Mouse (Mus musculus) T-cell, adult 2 months (primary cell): ENCODE data around the gene F2r.

Experiments used
- DNase-seq: peaks from one replicate; pipeline ENCODE4 v3.0.0; 2022; ENCODE audit warnings: low spot score

F2r gene

GRCm38 (mm10) chr13:95618309-95618712, at the start of gene F2r:
Gene F2r (minus strand): TSS chr13:95618487.
- DNase-seq = peak; percentile 86

GRCm38 (mm10) chr13:95667260-95667659, 49.0 kb upstream of the F2r start:
- no peak for DNase-seq

DNA sequence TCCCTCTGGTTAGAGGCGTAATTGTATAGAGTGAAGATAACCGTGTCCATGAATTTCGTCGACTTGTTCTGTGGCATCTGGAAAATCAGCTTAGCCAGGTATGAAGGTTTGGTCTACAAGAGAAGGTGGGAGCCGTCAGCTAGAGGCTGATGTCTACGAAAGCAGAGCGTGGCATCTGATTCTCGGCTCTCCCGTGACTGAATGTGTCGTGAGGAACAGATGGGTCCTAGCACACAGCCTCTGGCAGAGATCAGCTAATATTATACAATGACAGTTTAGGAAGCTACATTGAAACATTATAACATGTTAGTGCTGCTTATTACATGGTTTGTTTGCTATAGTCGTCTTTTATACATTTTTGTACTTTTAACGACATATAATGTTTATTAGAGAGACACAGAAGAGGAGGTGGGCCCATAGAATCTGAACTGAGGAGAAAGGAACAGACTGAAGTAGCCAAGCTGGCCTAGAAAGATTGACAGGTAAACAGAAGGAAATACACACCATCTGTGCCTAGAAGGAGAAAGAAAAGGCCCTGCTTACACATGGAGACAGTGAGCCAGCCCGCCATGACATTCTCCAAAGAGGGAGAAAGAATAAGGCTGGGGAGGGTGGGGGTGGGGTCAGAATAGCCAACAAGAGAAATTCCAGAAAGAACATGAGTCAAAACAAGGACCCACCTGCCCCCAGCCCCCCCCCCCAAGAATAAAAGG, 47.5 kb upstream of the F2r start:
- DNase-seq = no peak

GRCm38 (mm10) chr13:95663834-95664233, 45.5 kb upstream of the F2r start:
- no peak for DNase-seq

DNA sequence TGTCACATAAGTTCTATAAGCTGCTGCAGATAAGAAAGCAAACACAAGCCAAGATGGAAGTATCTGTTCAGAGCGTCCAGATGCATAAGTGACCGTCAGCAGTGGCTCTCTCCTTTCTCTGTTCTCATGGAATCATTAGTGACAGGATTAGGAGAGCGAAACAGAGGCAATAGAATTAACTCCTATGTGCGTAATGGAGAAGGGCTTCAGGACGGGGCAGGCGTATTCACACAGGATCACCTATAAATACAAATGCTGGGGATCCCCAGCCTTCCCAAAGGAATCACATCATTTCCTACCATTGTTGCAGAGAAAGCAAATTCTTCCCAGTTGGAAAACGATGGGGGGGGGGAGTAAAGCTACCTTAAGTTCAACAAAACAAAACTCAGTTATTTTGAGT, 41.1 kb upstream of the F2r start:
- DNase-seq = no peak

GRCm38 (mm10) chr13:95657171-95657570, 38.9 kb upstream of the F2r start:
- no peak for DNase-seq

GRCm38 (mm10) chr13:95655284-95655683, 37.0 kb upstream of the F2r start:
- DNase-seq = no peak

DNA sequence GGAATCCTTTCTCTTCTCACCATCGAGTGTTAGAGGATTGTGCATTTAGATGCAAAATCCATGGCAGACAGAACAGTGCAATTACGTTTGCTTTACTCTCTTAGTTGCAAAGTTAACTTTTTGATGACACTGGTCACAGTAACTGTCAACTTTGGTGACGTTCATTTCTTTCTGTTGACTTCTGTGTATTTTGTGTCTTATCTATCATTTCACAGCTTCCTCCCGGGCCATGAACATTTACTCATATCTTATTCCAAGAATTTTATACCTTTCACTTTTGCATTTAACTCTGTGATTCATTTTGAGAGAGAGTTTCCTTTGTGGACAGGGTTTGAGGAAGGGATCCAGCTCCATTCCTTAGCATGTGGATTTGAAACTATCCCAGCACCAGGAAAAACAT, 35.4 kb upstream of the F2r start:
- DNase-seq = no peak

GRCm38 (mm10) chr13:95651870-95652668, 33.8 kb upstream of the F2r start:
- no peak for DNase-seq

DNA sequence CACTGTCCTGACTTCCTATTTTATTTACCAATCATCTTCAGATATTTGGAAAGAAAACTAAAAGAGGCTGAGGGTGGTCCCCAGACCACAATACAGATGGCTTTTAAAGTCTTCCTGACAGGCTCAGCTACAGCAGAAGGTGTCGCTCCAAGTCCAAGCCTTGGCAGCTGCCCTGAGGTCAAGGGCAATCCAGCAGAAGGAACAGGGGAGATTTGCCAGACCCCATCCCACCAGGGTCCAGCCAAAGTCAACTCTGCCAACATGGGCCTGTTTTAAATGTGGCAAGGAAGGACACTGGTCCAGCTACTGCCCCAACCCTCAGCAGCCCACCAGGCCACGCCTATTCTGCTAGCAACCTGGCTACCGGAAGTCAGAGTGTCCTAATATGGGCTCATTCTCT, 31.7 kb upstream of the F2r start:
- no peak for DNase-seq

DNA sequence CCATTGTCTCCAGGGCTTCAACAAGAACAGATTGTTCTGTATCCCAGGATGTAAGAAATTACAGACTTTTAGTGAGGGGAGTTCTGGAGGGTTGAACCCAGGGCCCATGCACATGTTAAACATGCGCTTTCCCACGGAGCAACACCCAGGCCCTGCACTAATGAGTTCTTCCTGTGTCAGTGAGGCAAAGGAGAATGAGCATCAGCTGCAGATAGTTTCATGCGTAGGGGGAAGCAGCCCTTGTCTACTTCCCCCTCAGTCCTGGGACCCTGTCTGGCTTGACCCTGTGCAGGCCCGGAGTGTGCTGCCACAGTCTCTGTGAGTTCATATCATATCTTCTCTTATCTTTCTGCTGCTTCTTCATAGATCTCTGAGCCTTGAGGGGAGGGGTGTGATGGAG, 29.0 kb upstream of the F2r start:
- DNase-seq = no peak

- DNase-seq = no peak
Observed at GRCm38 (mm10) chr13:95646687-95647111, 28.4 kb upstream of the F2r start.

- no peak for DNase-seq
Observed at GRCm38 (mm10) chr13:95643740-95644139, 25.5 kb upstream of the F2r start.

DNA sequence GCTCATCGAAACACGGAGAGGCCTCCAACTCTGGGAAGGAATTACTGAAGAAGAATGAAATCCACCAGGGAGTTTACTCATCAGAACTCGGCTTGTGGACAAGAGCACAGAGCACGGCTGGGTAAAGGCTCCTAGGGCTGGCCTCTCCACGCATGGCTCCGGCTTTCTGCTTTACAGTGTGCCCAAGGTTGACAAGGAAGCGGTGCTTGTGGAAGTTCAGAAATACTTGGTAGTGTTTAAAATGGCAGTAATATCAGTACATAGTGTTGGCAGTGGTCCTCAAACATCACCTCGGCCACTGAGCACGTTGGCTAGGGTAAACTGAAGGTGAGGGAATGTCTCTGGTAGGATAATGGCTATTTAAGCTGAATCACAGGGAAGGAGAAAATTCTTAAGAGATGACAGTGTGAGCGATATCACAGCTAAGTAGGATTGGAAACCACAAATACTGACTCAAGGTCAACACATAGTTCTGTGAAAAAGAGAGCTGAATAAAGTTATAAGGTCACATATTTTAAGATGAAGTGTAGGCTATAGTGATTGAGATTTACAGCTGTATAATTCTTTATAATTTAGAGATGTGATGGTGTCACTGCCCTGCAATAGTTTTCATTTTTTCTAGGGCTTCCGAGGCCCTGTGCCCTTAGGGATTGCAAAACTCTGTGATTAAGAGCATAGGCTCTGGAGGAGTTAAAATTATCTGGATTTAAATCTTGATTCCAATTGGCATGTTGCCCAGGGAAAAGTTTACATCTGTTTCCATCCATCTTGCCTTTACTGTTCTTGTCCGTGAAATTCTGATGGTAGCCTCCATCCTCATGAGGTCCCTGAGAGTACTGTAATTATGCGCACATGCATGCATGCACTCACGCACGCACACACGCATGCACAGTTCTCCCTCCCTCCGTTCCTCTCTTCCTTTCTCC, 23.0 kb upstream of the F2r start:
- DNase-seq = no peak

GRCm38 (mm10) chr13:95640408-95640807, 22.1 kb upstream of the F2r start:
- no peak for DNase-seq

DNA sequence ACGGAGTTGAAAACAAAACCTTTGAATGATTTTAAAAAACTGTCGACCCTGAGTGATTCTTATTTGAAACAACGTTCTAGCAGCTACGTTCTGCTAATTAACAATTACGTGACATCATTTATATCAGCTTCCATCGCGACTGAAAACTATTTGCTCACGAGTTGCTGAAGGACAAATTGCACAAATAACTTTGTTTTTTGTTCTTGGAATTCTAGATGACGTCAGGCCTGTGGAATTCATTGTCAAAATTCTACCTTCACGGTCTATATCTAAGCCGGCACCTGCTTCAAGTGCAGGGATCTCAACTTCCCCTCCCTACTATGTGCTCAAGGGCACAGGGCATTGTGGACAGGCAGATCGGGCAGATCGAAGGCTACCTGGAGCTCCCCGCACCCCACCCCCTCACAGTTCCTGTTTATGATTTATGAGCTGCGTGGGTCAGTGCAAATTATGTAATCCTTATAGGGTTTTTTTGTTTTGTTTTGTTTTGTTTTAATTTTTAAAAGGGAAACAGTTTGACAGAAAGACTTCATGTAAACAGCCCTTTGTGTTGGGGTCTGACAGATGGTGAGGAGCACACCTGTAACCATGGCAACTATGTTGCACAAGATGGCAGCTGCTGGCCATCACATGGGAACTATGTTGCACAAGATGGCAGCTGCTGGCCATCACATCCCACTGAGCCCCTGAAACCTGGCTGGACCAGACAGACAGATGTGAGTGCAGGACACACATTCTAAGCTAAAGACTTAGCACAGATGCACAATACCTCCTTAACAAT, 21.2 kb upstream of the F2r start:
- no peak for DNase-seq

DNA sequence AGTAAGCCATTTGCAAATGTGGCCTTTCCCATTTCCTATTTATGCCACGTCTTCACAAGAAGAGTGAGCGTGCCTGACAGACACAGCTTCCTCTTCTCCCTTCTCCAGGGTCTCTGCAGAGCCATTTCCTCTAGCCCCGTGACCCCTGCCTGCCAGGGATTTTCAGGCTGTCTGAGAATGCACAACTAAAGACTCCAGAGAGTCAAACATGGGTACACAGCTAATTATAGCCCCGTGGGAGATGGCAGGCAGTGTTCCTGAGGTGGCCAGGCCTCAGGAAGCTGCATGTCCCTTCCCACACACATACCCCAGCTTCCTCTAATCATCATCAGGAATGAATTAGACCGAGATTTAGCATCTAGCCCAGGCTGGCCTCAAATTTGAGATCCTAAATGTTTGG, 20.6 kb upstream of the F2r start:
- no peak for DNase-seq

DNA sequence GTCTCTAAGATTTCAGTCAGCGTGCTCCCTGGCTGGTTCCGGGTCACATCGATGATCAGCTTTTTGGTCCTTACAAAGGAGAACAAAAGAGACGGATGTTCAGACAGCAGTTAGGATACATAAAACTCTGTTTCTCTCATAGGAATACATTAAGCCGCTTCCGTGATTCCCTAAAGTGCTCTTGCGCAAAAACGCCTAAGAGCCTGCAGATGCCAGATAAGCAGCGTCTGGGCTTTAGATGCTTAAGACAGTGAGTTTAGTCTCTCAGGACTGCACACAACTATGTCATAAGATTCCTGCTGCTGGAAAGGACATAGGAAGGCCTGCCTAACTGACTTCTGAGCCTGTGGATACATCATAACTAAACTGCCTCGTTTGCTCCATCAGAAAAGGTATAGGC, 19.4 kb upstream of the F2r start:
- DNase-seq = no peak

DNA sequence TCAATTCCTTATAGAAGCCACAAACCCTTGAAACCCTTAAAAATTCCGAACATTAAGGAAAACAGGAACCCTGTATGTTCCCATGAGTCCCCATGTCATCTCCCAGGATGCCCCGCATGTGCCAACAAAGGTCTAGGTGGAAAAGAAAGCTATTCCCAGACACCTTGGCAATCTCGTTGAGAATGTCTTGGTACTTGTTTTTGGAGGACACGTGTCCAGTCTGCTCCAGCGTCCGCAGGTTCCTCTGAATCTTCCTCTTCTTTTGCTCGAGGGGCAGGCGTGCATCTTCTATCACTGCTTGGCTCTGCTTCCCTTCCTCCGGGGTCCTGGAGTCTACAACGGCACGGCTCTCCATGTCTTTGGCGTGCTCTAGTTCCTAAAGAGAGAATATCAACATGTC, 17.0 kb upstream of the F2r start:
- no peak for DNase-seq

- no peak for DNase-seq
Observed at GRCm38 (mm10) chr13:95634451-95634850, 16.2 kb upstream of the F2r start.

GRCm38 (mm10) chr13:95633384-95633783, 15.1 kb upstream of the F2r start:
- DNase-seq = no peak

- DNase-seq = no peak
Observed at GRCm38 (mm10) chr13:95632144-95632543, 13.9 kb upstream of the F2r start.
